Mouse (Mus musculus) limb, embryonic 10.5 days (tissue): ENCODE measurements at regions not wholly inside any gene's neighbourhood (a gene's known extent, or its start where the extent isn't known, plus 50 kb on each side); places are given as distances from the start of the nearest gene placed in this dataset.

Source experiments
- DNase-seq: peaks from one replicate; pipeline ENCODE4 v3.0.0-alpha.2; 2017; ENCODE audit warnings: low spot score
- H3K27ac ChIP-seq: fragments of 300-500 bp; sonication (generic); 2 replicates; pipeline ENCODE4 v1.5.1; 2016; ENCODE audit warnings: mild to moderate bottlenecking
- H3K27me3 ChIP-seq: fragments of 300-500 bp; sonication (generic); 2 replicates; pipeline ENCODE4 v1.6.1; 2016; ENCODE audit warnings: low read depth, mild to moderate bottlenecking; ENCODE audit not compliant: poor library complexity, severe bottlenecking
- H3K36me3 ChIP-seq: fragments of 300-500 bp; sonication (generic); 2 replicates; pipeline ENCODE4 v1.6.1; 2016; ENCODE audit warnings: mild to moderate bottlenecking, moderate library complexity
- H3K4me1 ChIP-seq: fragments of 300-500 bp; sonication (generic); 2 replicates; pipeline ENCODE4 v1.6.1; 2016
- H3K4me3 ChIP-seq: fragments of 300-500 bp; sonication (generic); 2 replicates; pipeline ENCODE4 v1.5.1; 2016; ENCODE audit warnings: mild to moderate bottlenecking, moderate library complexity
- H3K9me3 ChIP-seq: fragments of 300-500 bp; sonication (generic); replicated peaks from 2 replicates; pipeline ENCODE4 v1.6.1; 2016; ENCODE audit warnings: mild to moderate bottlenecking
- WGBS: fragments of 180-500 bp; shearing (Covaris S2); methylation state at CpG from one replicate; pipeline ENCODE4 v1.1.7; 2016; 5-methylcytosine and 5-hydroxymethylcytosine counted together

DNA sequence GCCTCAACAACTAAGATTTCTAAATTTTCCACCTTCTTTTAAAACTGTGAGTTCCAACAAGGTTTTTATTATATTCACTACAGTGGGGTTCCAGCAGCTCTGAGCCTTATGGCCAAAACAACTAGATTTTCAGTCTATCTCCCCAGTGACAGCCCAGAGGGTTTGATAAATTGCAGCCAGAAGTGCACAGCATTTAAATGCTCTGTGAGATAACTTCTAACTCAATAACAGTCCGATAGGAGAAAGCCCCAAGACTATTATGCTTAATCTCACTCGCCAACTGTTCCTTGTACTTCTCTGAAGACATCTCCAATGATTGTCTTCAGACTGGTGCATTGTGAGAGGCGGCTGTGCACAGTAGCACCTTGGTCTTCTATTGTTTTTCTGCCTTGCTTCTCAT lies 2774.5 kb upstream of the Gm7489 start:
- Histone ChIP-seq H3K36me3 (no peaks in the 10 kb centered on the region), H3K27ac (no peak overlapping the region), H3K9me3 (no peaks in the 10 kb centered on the region), H3K27me3 (no peaks in the 10 kb centered on the region), H3K4me1 (no peaks in the 10 kb centered on the region), H3K4me3 (no peak overlapping the region)
- DNase-seq = no peak
- 83% methylated on average over 3 of the region's 3 CpGs for WGBS

DNA sequence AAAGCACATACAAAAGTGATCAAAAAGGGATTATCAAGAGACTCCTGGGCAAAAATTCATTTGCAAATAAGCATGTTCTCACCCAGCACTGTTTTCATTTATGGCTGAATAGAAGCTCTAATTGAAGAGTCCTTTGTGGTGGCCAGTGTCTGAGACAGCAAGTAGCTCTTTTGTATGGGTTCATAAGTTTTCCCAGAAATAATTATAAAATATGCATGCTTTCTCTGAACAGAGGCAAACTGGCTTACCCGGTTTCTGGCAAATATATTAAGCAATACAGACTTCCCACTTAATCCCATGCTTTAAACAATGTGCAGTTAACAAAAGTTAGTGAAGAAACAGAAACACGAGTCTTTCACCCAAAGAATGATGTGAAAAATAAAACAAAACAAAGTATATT lies 2758.8 kb upstream of the Gm7489 start:
- DNase-seq = no peak
- Histone ChIP-seq H3K27me3 (no peaks in the 10 kb centered on the region), H3K4me1 (no peaks in the 10 kb centered on the region; the same call in 1 of the 2 replicates), H3K27ac (no peak overlapping the region), H3K4me3 (no peak overlapping the region), H3K36me3 (no peaks in the 10 kb centered on the region), H3K9me3 (no peaks in the 10 kb centered on the region)
- WGBS = 80% methylated on average over 2 of the region's 2 CpGs

DNA sequence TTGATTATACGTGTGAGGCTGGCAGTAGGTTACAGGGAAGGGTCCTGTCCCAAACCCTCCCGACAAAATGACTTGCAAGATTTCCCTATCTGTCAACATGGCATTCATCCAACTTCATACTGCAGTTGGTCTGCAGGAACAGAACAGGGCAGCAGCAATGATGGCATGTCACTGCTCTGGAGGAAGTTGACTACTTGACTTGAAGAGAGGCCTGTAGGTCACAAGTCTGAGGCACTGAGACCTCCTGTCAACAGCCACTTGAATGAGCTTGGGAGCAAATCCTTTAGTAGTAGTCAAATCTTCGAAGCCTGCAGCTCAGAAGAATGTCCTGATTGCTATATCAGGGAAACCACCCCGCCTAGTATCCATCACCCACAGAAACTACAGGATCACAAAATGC lies 2753.7 kb upstream of the Gm7489 start:
- no peak overlapping the region for H3K4me3 ChIP-seq
- no peaks in the 10 kb centered on the region for H3K9me3 ChIP-seq
- H3K27ac ChIP-seq = no peak overlapping the region
- peaks cover 22% of the 10 kb centered on the region for H3K4me1 ChIP-seq
- 89% methylated on average over 4 of the region's 4 CpGs for WGBS
- no peak for DNase-seq
- no peaks in the 10 kb centered on the region for H3K36me3 ChIP-seq
- H3K27me3 ChIP-seq = no peaks in the 10 kb centered on the region

DNA sequence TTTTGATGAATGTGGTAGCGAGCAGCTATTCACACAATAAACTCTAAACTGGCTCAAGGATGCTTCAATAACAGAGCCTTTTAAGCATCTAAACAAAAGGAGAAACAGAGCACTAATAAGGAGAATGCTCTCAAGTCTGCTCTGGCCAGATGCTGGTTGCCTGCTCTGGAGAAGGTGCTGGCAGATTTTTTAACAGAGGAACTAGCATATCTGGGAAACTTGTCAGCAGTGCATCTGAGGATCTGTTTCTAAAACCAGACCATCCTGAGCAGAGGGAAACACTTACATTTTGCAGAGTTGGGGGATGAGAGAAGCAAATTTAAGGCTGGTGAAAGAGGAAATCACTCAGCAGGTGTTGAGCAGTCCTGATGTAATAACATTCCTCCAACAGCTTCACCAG lies 2748.6 kb upstream of the Gm7489 start:
- Histone ChIP-seq H3K36me3 (no peaks in the 10 kb centered on the region), H3K4me1 (peaks cover 29% of the 10 kb centered on the region), H3K27me3 (no peaks in the 10 kb centered on the region), H3K27ac (0 out of 2 replicates have a peak overlapping the region, but pooled peaks have one; percentile 46), H3K9me3 (no peaks in the 10 kb centered on the region), H3K4me3 (no peak overlapping the region)
- no peak for DNase-seq
- 64% methylated on average over 1 of the region's 1 CpGs for WGBS

DNA sequence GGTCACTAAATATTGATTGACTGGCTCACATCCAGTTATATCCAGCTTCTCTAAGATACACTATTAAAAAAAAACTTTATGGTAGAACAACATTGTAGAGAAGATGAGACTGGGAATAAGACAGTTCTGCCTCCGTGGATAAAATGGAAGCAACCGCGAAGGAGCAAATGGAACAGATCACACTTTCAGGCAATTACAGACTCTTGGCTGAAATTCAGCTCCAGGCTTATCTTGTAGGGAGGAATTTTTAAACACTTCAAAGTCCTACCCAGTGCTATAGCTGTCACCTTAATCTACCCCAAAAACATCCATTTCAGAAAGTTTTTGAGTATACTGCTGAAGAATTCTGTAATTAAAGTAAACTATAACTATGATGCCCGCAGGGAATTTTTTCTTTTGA lies 2745.2 kb upstream of the Gm7489 start:
- no peak overlapping the region for H3K4me3 ChIP-seq
- no peaks in the 10 kb centered on the region for H3K36me3 ChIP-seq
- 79% methylated on average over 4 of the region's 4 CpGs for WGBS
- no peaks in the 10 kb centered on the region for H3K27me3 ChIP-seq
- H3K9me3 ChIP-seq = no peaks in the 10 kb centered on the region
- H3K4me1 ChIP-seq = peaks cover 24% of the 10 kb centered on the region
- no peak overlapping the region for H3K27ac ChIP-seq
- DNase-seq = no peak

DNA sequence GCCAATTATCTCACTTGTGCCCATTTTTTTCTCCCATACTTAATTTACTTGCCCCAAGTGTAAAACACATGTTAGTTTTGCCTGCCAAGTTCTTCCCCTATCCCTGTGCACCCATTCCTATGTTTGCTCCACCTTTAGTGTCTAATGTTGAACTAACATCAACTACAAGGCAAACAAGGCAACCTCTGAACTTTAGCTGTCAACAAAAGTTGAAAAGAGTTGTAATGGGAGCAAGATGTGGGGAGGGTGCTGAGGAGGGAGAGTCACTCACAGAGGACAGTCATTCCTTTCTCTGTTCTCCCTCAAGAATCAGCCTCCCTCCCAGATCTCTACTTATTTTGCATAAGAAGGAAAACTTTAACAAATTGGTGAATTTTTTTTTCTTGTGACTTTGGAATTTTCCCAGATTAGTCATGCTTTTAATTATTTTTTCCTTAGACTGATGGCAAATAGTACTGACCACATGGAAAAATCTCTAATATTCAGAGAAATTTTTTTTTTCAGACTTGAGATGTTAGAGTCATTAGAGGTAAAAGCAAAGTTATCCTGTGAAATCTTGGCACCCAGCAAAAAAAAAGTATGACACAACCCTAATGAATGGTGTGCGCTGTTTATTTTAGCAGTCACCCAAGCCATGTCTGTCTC lies 2710.6 kb upstream of the Gm7489 start:
- H3K4me3 ChIP-seq = no peak overlapping the region
- no peaks in the 10 kb centered on the region for H3K9me3 ChIP-seq
- H3K27me3 ChIP-seq = no peaks in the 10 kb centered on the region
- no peaks in the 10 kb centered on the region for H3K36me3 ChIP-seq
- no peak for DNase-seq
- H3K27ac ChIP-seq = no peak overlapping the region
- WGBS = 96% methylated on average over 1 of the region's 1 CpGs
- H3K4me1 ChIP-seq = peaks cover 4% of the 10 kb centered on the region; the same call in 1 of the 2 replicates

DNA sequence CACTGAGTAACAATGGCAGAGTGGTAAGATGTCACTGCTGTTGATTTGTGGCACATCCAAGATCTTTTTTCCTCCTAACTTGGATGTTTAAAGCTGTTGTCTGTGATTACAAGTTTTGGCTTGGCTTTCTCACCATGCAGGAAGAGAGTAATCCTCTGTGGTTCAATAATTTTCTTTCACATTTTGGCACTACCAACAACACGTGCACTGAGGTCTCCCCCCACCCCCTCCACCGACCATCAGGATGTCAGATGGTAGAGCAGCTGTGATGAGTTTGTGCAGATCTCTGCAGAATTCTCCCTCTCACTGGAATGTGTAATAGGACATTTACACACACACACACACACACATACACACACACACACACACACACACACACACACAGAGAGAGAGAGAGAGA lies 2708.2 kb upstream of the Gm7489 start:
- Histone ChIP-seq H3K36me3 (no peaks in the 10 kb centered on the region), H3K4me3 (no peak overlapping the region), H3K9me3 (no peaks in the 10 kb centered on the region), H3K4me1 (peaks cover 4% of the 10 kb centered on the region; the same call in 1 of the 2 replicates), H3K27me3 (no peaks in the 10 kb centered on the region), H3K27ac (no peak overlapping the region)
- DNase-seq = no peak
- 73% methylated on average over 2 of the region's 2 CpGs for WGBS

DNA sequence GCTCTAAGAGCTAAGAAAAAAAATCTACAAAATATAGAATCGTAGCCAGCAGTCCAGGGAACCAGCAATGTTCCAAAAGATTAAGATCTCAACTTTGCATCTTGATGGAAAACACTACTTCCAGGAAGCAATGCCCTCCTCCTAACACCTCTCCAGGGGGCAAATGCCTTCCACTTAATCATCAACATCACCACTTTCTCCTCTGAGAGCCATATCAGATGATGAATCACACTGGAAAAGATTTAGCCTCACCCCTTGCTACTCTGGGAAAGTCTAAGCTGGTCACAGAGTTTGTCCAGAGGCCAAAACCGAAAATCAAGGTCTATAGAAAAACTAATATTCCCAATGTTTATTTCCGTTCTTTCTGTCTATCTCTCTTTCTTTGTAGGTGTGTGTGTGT lies 2695.6 kb upstream of the Gm7489 start:
- no peak overlapping the region for H3K4me3 ChIP-seq
- no peaks in the 10 kb centered on the region for H3K4me1 ChIP-seq
- no peaks in the 10 kb centered on the region for H3K36me3 ChIP-seq
- no peaks in the 10 kb centered on the region for H3K9me3 ChIP-seq
- 86% methylated on average over 3 of the region's 3 CpGs for WGBS
- no peak overlapping the region for H3K27ac ChIP-seq
- DNase-seq = no peak
- H3K27me3 ChIP-seq = no peaks in the 10 kb centered on the region

DNA sequence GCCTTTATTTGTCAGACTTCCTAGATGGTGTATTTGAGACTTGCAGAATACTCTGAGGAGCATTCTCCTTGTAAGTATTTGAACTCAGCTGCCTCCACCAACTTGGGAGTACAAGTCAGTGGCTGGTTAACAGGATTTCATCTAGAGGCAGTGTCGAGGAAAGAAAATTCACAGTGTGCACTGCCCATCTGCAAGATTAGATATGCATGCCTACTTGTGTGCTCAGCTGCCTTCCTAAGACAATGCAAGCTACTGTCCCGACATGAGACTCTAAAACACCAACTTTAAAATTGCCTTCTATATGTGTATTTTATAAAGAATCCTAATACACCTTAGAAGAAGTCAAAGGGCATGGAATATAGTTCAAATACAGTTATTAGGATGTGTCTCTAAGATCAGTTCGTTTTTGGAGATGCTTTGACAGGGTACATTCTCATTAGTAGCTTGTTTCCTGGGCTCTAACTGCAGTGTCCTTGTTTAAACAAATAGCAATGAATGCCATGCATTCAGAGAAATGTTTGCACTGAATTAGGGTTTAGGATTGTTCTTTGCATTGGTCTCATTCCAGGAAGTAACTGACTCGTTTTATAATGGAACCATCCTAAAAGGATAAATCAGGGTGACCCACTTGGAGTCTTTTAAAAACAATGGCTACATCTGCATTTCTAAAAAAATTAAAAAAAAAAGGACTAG lies 2687.1 kb upstream of the Gm7489 start:
- no peak overlapping the region for H3K4me3 ChIP-seq
- WGBS = 61% methylated on average over 4 of the region's 4 CpGs
- H3K27ac ChIP-seq = no peak overlapping the region
- no peaks in the 10 kb centered on the region for H3K4me1 ChIP-seq
- H3K27me3 ChIP-seq = no peaks in the 10 kb centered on the region
- no peaks in the 10 kb centered on the region for H3K36me3 ChIP-seq
- no peak for DNase-seq
- H3K9me3 ChIP-seq = no peaks in the 10 kb centered on the region

DNA sequence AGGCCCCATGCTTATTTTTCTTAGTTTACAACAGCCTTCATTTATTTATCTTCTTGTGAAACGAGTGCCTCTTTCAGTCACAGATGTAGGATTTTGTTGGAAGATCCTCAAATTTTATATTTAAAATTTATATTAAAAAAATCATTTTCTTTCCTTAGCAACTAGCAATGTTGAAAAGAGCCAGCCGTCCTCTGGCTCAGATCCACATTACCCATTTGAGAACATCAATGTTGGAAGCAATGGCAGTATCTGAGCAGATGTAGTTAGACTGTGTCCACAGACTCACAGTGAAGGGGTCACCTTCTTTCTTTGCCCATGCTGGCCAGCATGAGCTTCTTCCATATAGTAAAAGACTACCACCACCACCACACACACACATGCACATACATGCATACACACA lies 2681.4 kb upstream of the Gm7489 start:
- no peaks in the 10 kb centered on the region for H3K36me3 ChIP-seq
- no peaks in the 10 kb centered on the region for H3K9me3 ChIP-seq
- no peaks in the 10 kb centered on the region for H3K4me1 ChIP-seq
- H3K27me3 ChIP-seq = no peaks in the 10 kb centered on the region
- 84% methylated on average over 2 of the region's 2 CpGs for WGBS
- no peak for DNase-seq
- H3K4me3 ChIP-seq = no peak overlapping the region
- no peak overlapping the region for H3K27ac ChIP-seq

DNA sequence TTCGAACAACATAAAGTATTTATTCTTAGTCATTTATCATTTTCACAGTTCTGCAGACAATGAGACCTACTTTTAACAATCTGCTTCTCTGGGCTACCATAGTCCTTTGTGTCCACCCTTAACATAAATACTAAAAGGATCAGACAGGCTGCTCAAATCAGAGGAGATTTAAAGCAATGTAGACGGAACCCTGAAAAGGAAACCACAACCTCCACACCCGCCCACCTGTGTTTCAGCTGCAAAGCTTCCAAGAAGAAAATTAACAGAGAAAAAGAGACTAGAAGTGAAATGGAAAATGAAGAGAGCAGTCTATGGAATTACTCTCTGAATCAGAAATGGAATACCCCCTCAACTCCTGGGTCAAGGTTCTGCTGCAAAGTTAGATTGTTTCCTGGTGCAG lies 2678.7 kb upstream of the Gm7489 start:
- Histone ChIP-seq H3K9me3 (no peaks in the 10 kb centered on the region), H3K27me3 (no peaks in the 10 kb centered on the region), H3K4me3 (no peak overlapping the region), H3K27ac (no peak overlapping the region), H3K36me3 (no peaks in the 10 kb centered on the region), H3K4me1 (no peaks in the 10 kb centered on the region)
- DNase-seq = no peak
- 84% methylated on average over 3 of the region's 3 CpGs for WGBS

DNA sequence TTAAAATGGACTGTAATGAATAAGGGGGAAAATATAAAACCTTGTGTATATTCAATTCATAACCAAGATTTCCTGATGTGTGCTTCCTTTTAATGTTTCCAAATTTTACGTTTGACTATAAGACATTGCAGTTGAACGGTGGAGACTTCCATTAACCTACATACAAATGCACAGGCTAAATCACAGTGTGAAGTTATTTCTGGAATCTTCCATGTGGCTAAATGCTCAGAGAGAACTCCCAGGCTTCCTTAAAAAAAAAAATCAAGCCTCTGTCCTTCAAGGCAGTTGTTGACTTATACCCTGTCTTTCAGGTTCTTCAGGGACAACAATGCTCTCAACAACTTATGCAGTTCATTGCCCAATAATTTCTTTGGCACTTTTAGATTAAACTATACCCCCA lies 2677.9 kb upstream of the Gm7489 start:
- no peaks in the 10 kb centered on the region for H3K4me1 ChIP-seq
- H3K27ac ChIP-seq = no peak overlapping the region
- no peaks in the 10 kb centered on the region for H3K36me3 ChIP-seq
- no peak for DNase-seq
- 89% methylated on average over 2 of the region's 2 CpGs for WGBS
- no peaks in the 10 kb centered on the region for H3K9me3 ChIP-seq
- H3K4me3 ChIP-seq = no peak overlapping the region
- H3K27me3 ChIP-seq = no peaks in the 10 kb centered on the region

DNA sequence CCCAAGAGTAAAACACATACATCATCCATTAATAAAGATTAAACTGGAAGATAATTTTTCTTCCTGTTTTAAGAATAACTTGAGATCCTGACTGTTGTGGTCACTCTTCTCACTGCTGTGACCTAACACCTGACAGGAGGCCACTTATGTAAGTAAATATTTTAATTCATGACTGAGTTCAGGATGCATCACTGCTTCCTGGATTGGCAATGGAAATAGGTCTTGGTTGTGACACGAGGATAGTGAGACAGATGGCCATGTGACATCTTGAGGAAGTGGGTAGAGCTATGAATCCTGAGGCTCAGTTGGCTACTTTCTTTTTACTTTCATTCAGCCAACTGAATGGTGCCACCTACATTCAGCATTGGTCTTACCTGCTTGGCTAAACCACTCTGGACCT lies 2649.8 kb upstream of the Gm7489 start:
- no peak overlapping the region for H3K27ac ChIP-seq
- H3K4me3 ChIP-seq = no peak overlapping the region
- H3K36me3 ChIP-seq = no peaks in the 10 kb centered on the region
- WGBS = 81% methylated on average over 1 of the region's 1 CpGs
- no peaks in the 10 kb centered on the region for H3K27me3 ChIP-seq
- H3K4me1 ChIP-seq = no peaks in the 10 kb centered on the region
- DNase-seq = no peak
- H3K9me3 ChIP-seq = no peaks in the 10 kb centered on the region

DNA sequence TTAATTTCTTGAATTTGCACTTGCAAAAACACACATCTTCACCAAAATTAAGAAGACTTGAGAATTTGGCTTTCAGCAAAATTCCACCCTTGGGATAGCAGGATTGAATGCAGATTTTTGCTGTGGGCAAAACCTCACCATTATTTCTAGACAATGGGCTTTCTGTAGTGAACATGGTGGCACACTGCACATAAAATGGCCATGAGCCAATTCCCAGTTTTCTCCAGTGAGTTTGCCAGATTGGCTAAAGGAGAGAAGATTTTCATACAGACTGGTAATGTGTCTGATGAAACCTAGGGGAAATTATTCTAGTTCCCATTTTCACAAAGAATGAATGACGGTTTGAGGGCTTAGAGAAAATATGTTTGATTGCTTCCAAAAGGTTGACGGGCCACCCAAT lies 2640.1 kb upstream of the Gm7489 start:
- Histone ChIP-seq H3K4me1 (no peaks in the 10 kb centered on the region), H3K4me3 (no peak overlapping the region), H3K27me3 (no peaks in the 10 kb centered on the region), H3K9me3 (no peaks in the 10 kb centered on the region), H3K36me3 (no peaks in the 10 kb centered on the region), H3K27ac (no peak overlapping the region)
- no peak for DNase-seq
- 93% methylated on average over 2 of the region's 2 CpGs for WGBS
